Mouse (Mus musculus): ENCODE measurements at regions not wholly inside any gene's neighbourhood (a gene's known extent, or its start where the extent isn't known, plus 50 kb on each side); places are given as distances from the start of the nearest gene placed in this dataset.

DNA sequence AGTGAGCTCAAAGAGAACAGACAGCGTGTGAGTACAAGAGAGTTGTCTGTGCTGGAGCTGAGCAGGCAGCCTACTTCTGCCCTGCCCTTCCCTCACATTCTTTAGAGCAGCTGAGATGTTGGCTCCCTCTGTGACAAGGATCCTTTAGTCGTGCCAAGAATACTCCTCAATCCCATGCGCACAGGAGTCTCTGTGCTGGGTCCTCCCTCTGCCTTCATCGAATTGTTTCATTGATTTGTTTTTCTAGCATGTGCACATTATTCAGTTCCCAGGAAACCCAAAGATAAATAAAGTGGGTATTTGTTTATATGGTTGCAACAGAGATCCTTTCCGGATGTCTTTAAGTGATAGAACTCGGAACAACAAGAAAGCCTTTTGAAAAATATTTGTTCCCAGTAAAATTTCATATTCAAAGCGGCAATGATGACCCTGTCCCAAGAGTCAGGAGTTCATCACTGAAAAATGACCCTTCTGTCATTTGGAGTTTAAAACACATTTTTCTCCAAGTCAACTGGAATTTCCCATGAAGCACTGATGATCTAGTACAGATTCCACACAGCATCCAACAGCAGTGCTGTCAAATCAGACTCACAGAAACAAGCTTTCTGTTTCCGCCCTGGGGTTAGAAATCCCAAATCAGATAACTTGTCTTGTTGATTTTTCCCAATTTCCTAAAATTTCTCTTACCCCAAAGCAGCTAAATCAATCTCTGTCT, 136.7 kb downstream of the Dact1 start:
- TF ChIP-seq CTCF (IDR thresholded peaks at IDR 0.05) (no peak), EP300 (IDR thresholded peaks at IDR 0.05) (peak; percentile 64)

All from lung, postnatal 0 days (tissue).